Mouse (Mus musculus) hindbrain, embryonic 10.5 days (tissue): ENCODE data around the gene Sema6c. TPM values are rescaled to one million over a fixed set of nuclear protein-coding genes. Genes with fewer than 3 reads are reported as not detected.

Experiments used
- DNase-seq: peaks from one replicate; pipeline ENCODE4 v3.0.0-alpha.2; 2017; ENCODE audit warnings: low spot score
- H3K27ac ChIP-seq: fragments of 300-500 bp; sonication (generic); 2 replicates; pipeline ENCODE4 v1.5.1; 2016; ENCODE audit warnings: mild to moderate bottlenecking, moderate library complexity
- H3K27me3 ChIP-seq: fragments of 300-500 bp; sonication (generic); 2 replicates; pipeline ENCODE4 v1.6.1; 2016; ENCODE audit warnings: mild to moderate bottlenecking; ENCODE audit not compliant: poor library complexity, insufficient read depth, severe bottlenecking
- H3K36me3 ChIP-seq: fragments of 300-500 bp; sonication (generic); 2 replicates; pipeline ENCODE4 v1.6.1; 2016; ENCODE audit warnings: mild to moderate bottlenecking, moderate library complexity
- H3K4me1 ChIP-seq: fragments of 300-500 bp; sonication (generic); replicated peaks from 2 replicates; pipeline ENCODE4 v1.6.1; 2016; ENCODE audit warnings: mild to moderate bottlenecking
- H3K4me3 ChIP-seq: fragments of 300-500 bp; sonication (generic); 2 replicates; pipeline ENCODE4 v1.5.1; 2016; ENCODE audit warnings: mild to moderate bottlenecking, moderate library complexity
- H3K9me3 ChIP-seq: fragments of 300-500 bp; sonication (generic); 2 replicates; pipeline ENCODE4 v1.6.1; 2016; ENCODE audit warnings: mild to moderate bottlenecking, moderate library complexity
- WGBS: fragments of 180-500 bp; shearing (Covaris S2); methylation state at CpG from one replicate; pipeline ENCODE4 v1.1.7; 2016; 5-methylcytosine and 5-hydroxymethylcytosine counted together
- polyA plus RNA-seq: library from polyadenylated mRNA; unstranded; fragments of >200 nt; fragmentation: Nextera tagmentation; extraction: Ambion mirVana; gene quantifications from 2 replicates; pipeline ENCODE4 v1.2.1, GENCODE M21; 2016

The Sema6c gene
- polyA plus RNA-seq, 1 experiment from 2014 or later = 24.3 TPM

DNA sequence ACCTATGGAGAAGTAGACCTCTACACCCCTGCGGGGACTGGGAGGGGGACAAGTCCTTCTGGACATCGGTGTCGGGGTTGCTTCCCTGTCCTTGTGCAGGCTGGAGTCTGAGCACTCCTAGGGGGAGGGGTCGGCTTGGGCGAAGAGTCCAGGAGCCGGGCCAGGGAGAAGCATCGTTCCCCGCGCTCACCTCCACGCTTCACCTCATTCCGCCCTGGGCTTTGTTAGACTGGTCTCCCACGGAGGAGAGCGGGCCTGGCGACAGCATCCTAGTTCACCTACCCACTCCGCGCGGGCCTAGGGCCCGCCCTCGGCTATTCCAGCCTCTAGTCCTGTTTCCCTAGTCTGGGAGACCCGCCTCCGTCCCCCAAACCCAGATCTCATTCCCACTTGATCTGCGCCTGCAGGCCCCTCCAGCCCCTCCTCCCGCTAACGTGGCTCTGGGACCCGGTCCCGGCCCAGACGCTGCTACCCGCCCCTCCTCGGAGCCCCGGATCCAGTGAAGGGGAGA is 839 bp downstream of the Sema6c start:
- Histone ChIP-seq H3K9me3 (no peaks in the 10 kb centered on the region), H3K4me3 (peak overlapping the region; percentile 85), H3K36me3 (peaks cover 28% of the 10 kb centered on the region), H3K27ac (peak overlapping the region; percentile 91), H3K27me3 (peaks cover 42% of the 10 kb centered on the region), H3K4me1 (peaks cover 44% of the 10 kb centered on the region)
- peak; percentile 49 for DNase-seq
- 1% methylated on average over 30 of the region's 30 CpGs for WGBS

DNA sequence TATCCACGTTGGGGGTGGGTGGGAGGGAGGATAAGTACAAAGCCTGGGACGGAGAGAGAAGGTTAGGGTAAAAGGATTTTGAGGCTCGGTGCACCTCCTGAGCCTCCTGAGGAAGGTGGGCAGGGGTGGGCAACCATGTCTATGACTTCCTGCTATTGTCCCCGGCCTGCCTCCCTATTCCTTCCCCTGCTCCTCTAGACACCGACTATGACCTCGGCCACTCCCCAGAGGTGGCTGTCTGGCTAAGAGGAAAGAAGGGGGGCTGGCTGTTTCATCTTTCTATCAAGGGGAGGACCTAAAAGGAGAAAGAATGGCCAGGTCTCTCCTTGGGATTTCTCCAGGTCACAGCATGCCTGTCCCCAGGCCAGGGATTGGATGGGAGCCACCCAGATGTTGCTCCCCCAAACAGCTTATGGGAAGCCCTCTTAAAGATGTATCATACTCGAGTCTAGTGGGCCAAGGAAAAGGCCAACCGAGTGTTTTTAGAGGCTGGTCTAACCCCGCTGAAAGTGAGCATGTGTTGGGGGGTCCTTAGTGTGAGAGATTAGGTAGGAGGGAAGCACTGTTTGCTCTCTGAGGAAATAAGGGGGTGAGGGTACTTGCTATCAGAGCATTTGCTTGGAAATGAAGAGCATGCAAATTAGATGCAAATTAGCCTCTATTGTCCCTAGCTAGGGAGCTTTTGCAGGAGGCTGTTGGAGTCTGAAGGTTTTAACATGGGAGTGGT is 1.5 kb downstream of the Sema6c start:
- 4% methylated on average over 9 of the region's 9 CpGs for WGBS
- peak overlapping the region; percentile 85 for H3K4me3 ChIP-seq
- H3K9me3 ChIP-seq = no peaks in the 10 kb centered on the region
- peak; percentile 16 for DNase-seq
- peaks cover 35% of the 10 kb centered on the region for H3K36me3 ChIP-seq
- peaks cover 44% of the 10 kb centered on the region for H3K4me1 ChIP-seq
- peaks cover 42% of the 10 kb centered on the region for H3K27me3 ChIP-seq
- peak overlapping the region; percentile 91 for H3K27ac ChIP-seq

DNA sequence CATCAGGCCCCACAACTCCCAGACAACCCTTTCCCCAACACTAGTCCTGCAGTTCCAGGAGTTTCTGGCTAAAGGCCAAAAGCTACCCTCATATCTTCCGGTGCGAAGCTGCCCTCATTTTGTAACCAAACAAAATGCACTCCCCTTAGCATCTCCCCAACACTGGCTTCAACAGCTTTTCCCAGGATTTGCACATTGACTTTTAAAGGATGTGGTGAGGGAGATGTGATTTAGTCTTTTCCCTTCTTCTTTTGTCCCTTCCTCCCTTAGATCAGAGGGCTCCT is 2.0 kb downstream of the Sema6c start:
- 53% methylated on average over 2 of the region's 2 CpGs for WGBS
- H3K4me1 ChIP-seq = peaks cover 44% of the 10 kb centered on the region
- H3K27ac ChIP-seq = peak overlapping the region; percentile 91

GRCm38 (mm10) chr3:95163419-95164255 is 3.4 kb downstream of the Sema6c start:
- peaks cover 54% of the 10 kb centered on the region for H3K36me3 ChIP-seq
- H3K4me3 ChIP-seq = peak overlapping the region; percentile 85
- H3K27me3 ChIP-seq = peaks cover 42% of the 10 kb centered on the region
- no peak for DNase-seq
- peaks cover 44% of the 10 kb centered on the region for H3K4me1 ChIP-seq
- H3K27ac ChIP-seq = peak overlapping the region; percentile 60
- no peaks in the 10 kb centered on the region for H3K9me3 ChIP-seq
- WGBS = 58% methylated on average over 11 of the region's 11 CpGs

More for the DNA sequence above, 2.0 kb downstream of the Sema6c start:
- Histone ChIP-seq H3K4me3 (peak overlapping the region; percentile 85), H3K36me3 (peaks cover 40% of the 10 kb centered on the region), H3K27me3 (peaks cover 42% of the 10 kb centered on the region), H3K9me3 (no peaks in the 10 kb centered on the region)
- no peak for DNase-seq

DNA sequence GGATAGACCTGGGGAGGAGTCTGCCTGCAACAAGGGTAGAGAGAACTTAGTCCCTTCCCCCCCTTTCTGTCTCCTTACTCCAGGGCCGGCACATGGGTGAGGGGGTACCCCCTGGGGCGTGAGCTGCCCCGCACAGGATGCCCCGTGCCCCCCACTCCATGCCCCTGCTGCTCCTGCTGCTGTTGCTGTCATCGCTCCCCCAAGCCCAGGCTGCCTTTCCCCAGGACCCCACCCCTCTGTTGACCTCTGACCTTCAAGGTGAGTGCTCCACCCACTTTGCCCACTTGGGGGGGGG is 3.9 kb downstream of the Sema6c start:
- Histone ChIP-seq H3K27ac (peak overlapping the region; percentile 60; the same call in 1 of the 2 replicates), H3K36me3 (peaks cover 59% of the 10 kb centered on the region), H3K9me3 (no peaks in the 10 kb centered on the region), H3K4me1 (peaks cover 44% of the 10 kb centered on the region), H3K4me3 (peak overlapping the region; percentile 13; the same call in 1 of the 2 replicates), H3K27me3 (peaks cover 41% of the 10 kb centered on the region)
- WGBS = 74% methylated on average over 5 of the region's 5 CpGs
- DNase-seq = no peak

- Histone ChIP-seq H3K9me3 (no peaks in the 10 kb centered on the region), H3K27me3 (peaks cover 42% of the 10 kb centered on the region), H3K4me3 (no peak overlapping the region), H3K36me3 (peaks cover 66% of the 10 kb centered on the region), H3K27ac (no peak overlapping the region), H3K4me1 (peaks cover 38% of the 10 kb centered on the region)
- DNase-seq = no peak
- WGBS = 86% methylated on average over 5 of the region's 5 CpGs
Observed at GRCm38 (mm10) chr3:95164840-95165239, 4.6 kb downstream of the Sema6c start.

- WGBS = 85% methylated on average over 10 of the region's 10 CpGs
- H3K36me3 ChIP-seq = peaks cover 87% of the 10 kb centered on the region
- peaks cover 21% of the 10 kb centered on the region for H3K4me1 ChIP-seq
- no peak for DNase-seq
- H3K9me3 ChIP-seq = no peaks in the 10 kb centered on the region
- no peak overlapping the region for H3K27ac ChIP-seq
- H3K4me3 ChIP-seq = no peak overlapping the region
- peaks cover 66% of the 10 kb centered on the region for H3K27me3 ChIP-seq
Observed at GRCm38 (mm10) chr3:95169996-95170395, 9.7 kb downstream of the Sema6c start.

GRCm38 (mm10) chr3:95171105-95171504 is 10.8 kb downstream of the Sema6c start:
- Histone ChIP-seq H3K27ac (no peak overlapping the region), H3K9me3 (no peaks in the 10 kb centered on the region), H3K36me3 (peaks cover 76% of the 10 kb centered on the region), H3K4me1 (peaks cover 21% of the 10 kb centered on the region), H3K27me3 (peaks cover 72% of the 10 kb centered on the region), H3K4me3 (no peak overlapping the region)
- DNase-seq = no peak
- WGBS = 86% methylated on average over 6 of the region's 6 CpGs

DNA sequence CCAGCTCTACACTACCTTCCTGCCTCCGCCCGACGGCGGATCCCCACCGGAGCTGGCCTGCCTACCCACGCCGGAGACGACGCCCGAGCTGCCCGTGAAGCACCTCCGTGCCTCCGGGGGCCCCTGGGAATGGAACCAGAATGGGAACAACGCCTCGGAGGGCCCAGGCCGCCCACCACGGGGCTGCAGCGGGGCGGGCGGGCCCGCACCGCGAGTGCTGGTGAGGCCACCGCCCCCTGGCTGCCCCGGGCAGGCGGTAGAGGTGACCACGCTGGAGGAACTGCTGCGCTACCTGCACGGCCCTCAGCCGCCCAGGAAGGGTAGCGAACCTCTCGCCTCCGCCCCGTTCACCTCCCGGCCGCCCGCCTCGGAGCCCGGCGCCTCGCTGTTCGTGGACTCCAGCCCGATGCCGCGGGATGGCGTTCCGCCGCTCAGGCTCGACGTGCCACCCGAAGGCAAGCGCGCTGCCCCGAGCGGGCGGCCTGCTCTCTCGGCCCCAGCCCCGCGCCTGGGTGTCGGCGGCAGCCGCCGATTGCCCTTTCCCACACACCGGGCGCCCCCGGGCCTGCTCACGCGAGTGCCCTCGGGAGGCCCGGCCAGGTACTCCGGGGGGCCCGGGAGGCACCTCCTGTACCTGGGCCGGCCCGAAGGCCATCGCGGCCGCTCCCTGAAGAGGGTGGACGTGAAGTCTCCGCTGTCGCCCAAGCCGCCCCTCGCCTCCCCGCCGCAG is 12.4 kb downstream of the Sema6c start:
- no peak overlapping the region for H3K27ac ChIP-seq
- H3K36me3 ChIP-seq = peaks cover 60% of the 10 kb centered on the region
- no peaks in the 10 kb centered on the region for H3K9me3 ChIP-seq
- DNase-seq = peak; percentile 43
- WGBS = 12% methylated on average over 84 of the region's 84 CpGs
- H3K4me1 ChIP-seq = peaks cover 21% of the 10 kb centered on the region
- peaks cover 72% of the 10 kb centered on the region for H3K27me3 ChIP-seq
- peak overlapping the region; percentile 45 for H3K4me3 ChIP-seq

DNA sequence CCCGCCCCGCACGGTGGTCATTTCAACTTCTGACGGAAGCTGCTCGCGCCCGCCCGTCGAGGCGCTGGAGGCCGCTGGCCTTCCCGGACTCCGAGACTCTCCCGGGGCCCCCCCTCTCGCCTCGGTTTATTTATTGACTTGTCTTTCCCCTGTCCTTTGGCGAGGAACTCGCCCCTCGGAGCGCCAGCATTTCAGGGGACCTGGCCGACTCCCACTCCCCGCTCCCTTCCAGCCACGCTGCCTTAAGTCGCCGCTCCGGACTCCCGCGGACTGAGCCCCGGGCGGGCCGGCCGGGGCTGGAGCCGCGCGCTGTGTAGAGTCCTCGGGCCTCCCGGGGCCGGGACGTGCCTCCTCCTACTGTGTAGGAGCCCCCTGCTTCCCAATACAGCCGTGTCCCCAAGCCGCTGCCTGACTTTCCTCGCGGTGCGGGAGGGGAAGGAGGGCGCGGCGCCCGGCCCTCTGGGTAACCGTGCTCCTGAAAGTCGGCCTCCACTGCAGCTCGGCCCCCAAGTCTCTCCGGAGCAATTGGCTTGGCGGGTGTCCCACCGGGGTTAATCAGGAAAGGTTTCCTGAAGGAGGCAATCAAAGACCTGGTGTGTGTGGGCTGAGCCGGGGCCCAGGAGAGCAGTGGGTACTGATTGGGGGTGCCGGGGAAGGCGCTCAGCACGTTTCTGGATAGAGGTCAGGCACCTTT is 13.1 kb downstream of the Sema6c start:
- H3K36me3 ChIP-seq = peaks cover 53% of the 10 kb centered on the region
- peak overlapping the region; percentile 45 for H3K4me3 ChIP-seq
- H3K4me1 ChIP-seq = peaks cover 21% of the 10 kb centered on the region
- 3% methylated on average over 58 of the region's 58 CpGs for WGBS
- H3K9me3 ChIP-seq = no peaks in the 10 kb centered on the region
- peak; percentile 43 for DNase-seq
- H3K27ac ChIP-seq = 0 out of 2 replicates have a peak overlapping the region, but pooled peaks have one; percentile 17
- peaks cover 68% of the 10 kb centered on the region for H3K27me3 ChIP-seq

DNA sequence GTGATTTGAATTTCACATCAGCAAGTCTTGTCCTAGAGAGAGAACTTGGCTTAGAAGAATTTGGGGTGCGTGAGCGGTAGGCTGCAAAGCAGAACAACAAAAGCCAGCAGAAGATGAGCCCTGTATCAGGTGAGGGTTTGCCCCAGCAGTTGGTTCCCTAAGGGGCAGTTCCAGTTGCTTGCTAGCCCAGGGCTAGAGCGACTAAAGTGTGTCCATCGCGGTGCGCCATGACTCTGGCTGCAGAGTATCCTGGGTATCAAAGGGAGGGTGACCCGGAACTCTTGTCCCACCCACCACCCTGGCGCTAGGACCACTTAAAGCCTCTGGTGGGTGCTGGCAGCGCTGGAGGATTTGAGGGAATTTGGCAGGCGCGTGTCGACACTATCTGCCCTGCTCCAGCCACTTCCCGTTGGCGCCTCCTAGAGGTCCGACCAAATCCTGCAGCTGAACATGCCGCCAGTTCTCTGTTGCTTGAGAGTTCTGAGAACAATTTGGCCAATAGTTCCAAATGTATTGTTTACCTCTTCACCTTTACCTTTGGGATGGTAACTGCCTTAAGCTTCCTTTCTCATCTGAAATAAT is 13.8 kb downstream of the Sema6c start:
- Histone ChIP-seq H3K4me3 (peak overlapping the region; percentile 45), H3K27me3 (peaks cover 63% of the 10 kb centered on the region), H3K9me3 (no peaks in the 10 kb centered on the region), H3K27ac (no peak overlapping the region; the same call in 1 of the 2 replicates), H3K36me3 (peaks cover 46% of the 10 kb centered on the region), H3K4me1 (peaks cover 21% of the 10 kb centered on the region)
- WGBS = 1% methylated on average over 16 of the region's 16 CpGs
- DNase-seq = peak; percentile 88

GRCm38 (mm10) chr3:95176500-95176899 is 16.2 kb downstream of the Sema6c start:
- Histone ChIP-seq H3K27me3 (peaks cover 39% of the 10 kb centered on the region), H3K36me3 (peaks cover 28% of the 10 kb centered on the region), H3K9me3 (no peaks in the 10 kb centered on the region), H3K4me1 (peaks cover 21% of the 10 kb centered on the region), H3K27ac (no peak overlapping the region), H3K4me3 (no peak overlapping the region)
- DNase-seq = no peak
- 65% methylated on average over 3 of the region's 3 CpGs for WGBS
